ENCODE assay signal across 9 mouse cellular contexts in genomic region chr16:33878041-33878783, GRCm38 (mm10). TPM values are rescaled to one million over a fixed set of nuclear protein-coding genes. Genes with fewer than 3 reads are reported as not detected.
DNase-seq lines count a peak whose midpoint lies in the region; ATAC-seq and TF ChIP-seq lines count a peak whose summit lies in the region.
"Had no signal": no experiment of that assay in that cellular context is flagged by ENCODE, and none has a peak within 500 bp of the region (broad histone marks: within the 10 kb centered on the region; RNA-seq: fewer than 3 reads in every experiment).

No protein-coding gene starts in this region.

- peak; percentile 95 for DNase-seq in Muller cell, postnatal 12 days (ENCODE audit: inconsistent ontology term)
- peak; percentile 44 for DNase-seq in forebrain, postnatal 0 days
- DNase-seq in layer of hippocampus, postnatal 36 days: no peak

- peak; percentile 42 for ATAC-seq in forebrain, postnatal 0 days
- no peak for ATAC-seq in intestine, embryonic 16.5 days
- ATAC-seq in stomach, embryonic 14.5 days (ENCODE audit: insufficient number of reproducible peaks, insufficient read depth, low FRiP score, low read depth): no peak
- ATAC-seq in erythroid progenitor cell, adult 5-6 weeks (replicated peaks; ENCODE audit: low FRiP score, poor library complexity, severe bottlenecking): no peak

- no peaks in the 10 kb centered on the region for H3K9me3 ChIP-seq in ES-Bruce4 (replicated peaks; ENCODE audit: control insufficient read depth, insufficient read depth, low read length, poor library complexity, severe bottlenecking)
- H3K9me3 ChIP-seq in forebrain, postnatal 0 days (ENCODE audit: low read length): no peaks in the 10 kb centered on the region
- no peaks in the 10 kb centered on the region for H3K9me3 ChIP-seq in intestine, embryonic 16.5 days (ENCODE audit: control insufficient read depth, low read length)
- H3K9me3 ChIP-seq in stomach, embryonic 14.5 days (ENCODE audit: control insufficient read depth, low read depth, low read length): no peaks in the 10 kb centered on the region
- H3K9me3 ChIP-seq: neural tube, embryonic 13.5 days had no signal

- no peak overlapping the region for H3K4me2 ChIP-seq in forebrain, postnatal 0 days (ENCODE audit: low read depth)
- no peak overlapping the region for H3K4me2 ChIP-seq in intestine, embryonic 16.5 days (ENCODE audit: low read depth, low read length)
- H3K4me2 ChIP-seq in stomach, embryonic 14.5 days (replicated peaks; ENCODE audit: low read depth, low read length): no peak overlapping the region
- H3K4me2 ChIP-seq: neural tube, embryonic 13.5 days had no signal

- 33% methylated on average over 6 of the region's 6 CpGs for WGBS in forebrain, postnatal 0 days
- 54% methylated on average over 6 of the region's 6 CpGs for WGBS in intestine, embryonic 16.5 days
- 56% methylated on average over 6 of the region's 6 CpGs for WGBS in stomach, embryonic 14.5 days

- no peak for TF ChIP-seq CTCF in ES-Bruce4 (IDR thresholded peaks at IDR 0.05; ENCODE audit: low read depth, low read length)
- no peak for TF ChIP-seq CTCF in forebrain, postnatal 0 days (IDR thresholded peaks at IDR 0.05; ENCODE audit: low read depth)

- TF ChIP-seq POLR2A in ES-Bruce4 (IDR thresholded peaks at IDR 0.05; ENCODE audit: insufficient read depth, low read length): no peak

- H3K4me3 ChIP-seq in ES-Bruce4 (ENCODE audit: low read depth, low read length): no peak overlapping the region
- H3K4me3 ChIP-seq in forebrain, postnatal 0 days (ENCODE audit: low read depth, low read length): no peak overlapping the region
- no peak overlapping the region for H3K4me3 ChIP-seq in intestine, embryonic 16.5 days (ENCODE audit: low read length)
- no peak overlapping the region for H3K4me3 ChIP-seq in stomach, embryonic 14.5 days (ENCODE audit: low read depth, low read length)
- H3K4me3 ChIP-seq: erythroblast, embryonic 14.5 days; neural tube, embryonic 13.5 days had no signal

- peak overlapping the region; percentile 100 for H3K27ac ChIP-seq in ES-Bruce4 (ENCODE audit: insufficient read depth, low read length)
- H3K27ac ChIP-seq in forebrain, postnatal 0 days (ENCODE audit: low read depth, low read length): no peak overlapping the region
- H3K27ac ChIP-seq in intestine, embryonic 16.5 days (ENCODE audit: low read length): peak overlapping the region; percentile 43; the same call in 1 of the 2 replicates
- peak overlapping the region; percentile 79; the same call in 1 of the 2 replicates for H3K27ac ChIP-seq in stomach, embryonic 14.5 days (ENCODE audit: low read length)
- H3K27ac ChIP-seq: neural tube, embryonic 13.5 days had no signal

- H3K4me1 ChIP-seq in ES-Bruce4 (ENCODE audit: control insufficient read depth, insufficient read depth, low read length): peaks cover 4% of the 10 kb centered on the region
- H3K4me1 ChIP-seq in forebrain, postnatal 0 days (ENCODE audit: insufficient read depth): 0 out of 2 replicates have a peak, but pooled peaks cover 8% of the 10 kb centered on the region
- H3K4me1 ChIP-seq in intestine, embryonic 16.5 days (ENCODE audit: control insufficient read depth, insufficient read depth, low read length): peaks cover 37% of the 10 kb centered on the region
- peaks cover 25% of the 10 kb centered on the region for H3K4me1 ChIP-seq in stomach, embryonic 14.5 days (ENCODE audit: control insufficient read depth, insufficient read depth, low read length)

- H3K9ac ChIP-seq in ES-Bruce4 (ENCODE audit: low read depth, poor library complexity, severe bottlenecking): peak overlapping the region; percentile 76
- H3K9ac ChIP-seq in forebrain, postnatal 0 days: no peak overlapping the region
- H3K9ac ChIP-seq in intestine, embryonic 16.5 days (ENCODE audit: low read depth, low read length): 0 out of 2 replicates have a peak overlapping the region, but pooled peaks have one; percentile 34
- H3K9ac ChIP-seq in stomach, embryonic 14.5 days (replicated peaks; ENCODE audit: low read depth, low read length): no peak overlapping the region
- H3K9ac ChIP-seq: neural tube, embryonic 13.5 days had no signal

- no peaks in the 10 kb centered on the region for H3K27me3 ChIP-seq in ES-Bruce4 (ENCODE audit: control insufficient read depth, insufficient read depth, low read length, poor library complexity, severe bottlenecking)
- H3K27me3 ChIP-seq in forebrain, postnatal 0 days (ENCODE audit: insufficient read depth, low read length): no peaks in the 10 kb centered on the region
- no peaks in the 10 kb centered on the region for H3K27me3 ChIP-seq in intestine, embryonic 16.5 days (replicated peaks; ENCODE audit: control insufficient read depth, insufficient read depth, low read length)
- no peaks in the 10 kb centered on the region for H3K27me3 ChIP-seq in stomach, embryonic 14.5 days (ENCODE audit: control insufficient read depth, insufficient read depth, low read length)
- H3K27me3 ChIP-seq: neural tube, embryonic 13.5 days had no signal

- H3K36me3 ChIP-seq in ES-Bruce4 (ENCODE audit: control insufficient read depth, insufficient read depth, low read length, poor library complexity, severe bottlenecking): peaks cover 4% of the 10 kb centered on the region; the same call in 1 of the 2 replicates
- H3K36me3 ChIP-seq in forebrain, postnatal 0 days (ENCODE audit: insufficient read depth): no peaks in the 10 kb centered on the region
- H3K36me3 ChIP-seq in intestine, embryonic 16.5 days (ENCODE audit: control insufficient read depth, insufficient read depth, low read length): no peaks in the 10 kb centered on the region
- peaks cover 5% of the 10 kb centered on the region; the same call in 1 of the 2 replicates for H3K36me3 ChIP-seq in stomach, embryonic 14.5 days (ENCODE audit: control insufficient read depth, insufficient read depth, low read length)
- H3K36me3 ChIP-seq: neural tube, embryonic 13.5 days had no signal

- peak; percentile 91 for TF ChIP-seq EP300 in ES-Bruce4 (IDR thresholded peaks at IDR 0.05; ENCODE audit: insufficient read depth, low read depth, low read length)

RNA-seq across cellular contexts. Expression of gene Itgb5, which starts 48.7 kb away (rescaled TPM):
- polyA plus RNA-seq in ES-Bruce4 (2011; ENCODE audit: insufficient read depth, insufficient read length, low read depth, missing spikeins): 59.7 and 64.5 TPM in 2 replicates
- 30.4 and 49.3 TPM in 2 replicates for total RNA-seq in forebrain, postnatal 0 days (2014; rRNA removed)
- polyA plus RNA-seq in forebrain, postnatal 0 days (2015; fragmentation: Nextera tagmentation; extraction: Ambion mirVana): 14.9 and 19.7 TPM in 2 replicates
- 6.6 and 9.3 TPM in 2 replicates for polyA plus RNA-seq in intestine, embryonic 16.5 days (2015; fragmentation: Nextera tagmentation; extraction: Ambion mirVana)
- 32.5 and 37.2 TPM in 2 replicates for polyA plus RNA-seq in stomach, embryonic 14.5 days (2014; fragmentation: Nextera tagmentation; extraction: Ambion mirVana)
- total RNA-seq in layer of hippocampus, postnatal 36 days (2021): 10 to 100 TPM; 40.7 to 42.7 TPM
- 6.1 and 13.8 TPM in 2 replicates for total RNA-seq in erythroid progenitor cell, adult 5-6 weeks (2015; ENCODE audit: low replicate concordance)
- total RNA-seq in erythroid progenitor cell, adult 5-6 weeks (2017; ENCODE audit: low replicate concordance): 8.9 and 9.2 TPM in 2 replicates

Comparison
In these comparisons a context has a peak if more than half of its experiments do, and no peak if none do; other contexts are left out.
1. H3K9ac ChIP-seq: peak in ES-Bruce4 (single experiment) and intestine, embryonic 16.5 days (single experiment); none in forebrain, postnatal 0 days (single experiment) and stomach, embryonic 14.5 days (single experiment).
2. DNase-seq: peak in Muller cell, postnatal 12 days (single experiment) and forebrain, postnatal 0 days (single experiment); none in layer of hippocampus, postnatal 36 days (0 of 2).